Mouse (Mus musculus): ENCODE results near the gene 1700013F07Rik. TPM values are rescaled to one million over a fixed set of nuclear protein-coding genes. Genes with fewer than 3 reads are reported as not detected.

The 1700013F07Rik gene
- total RNA-seq, 2 experiments from 2014 or later, result 2.4 to 2.5 TPM

- TF ChIP-seq CTCF (IDR thresholded peaks at IDR 0.05), result no peak
- intact Hi-C loops (cut with DNase I), result no loop called here
- DNase-seq (ENCODE audit: extremely low spot score in 1 of 2, low spot score in 2 of 2), result no peak
- H3K27ac ChIP-seq, result no peak overlapping the region
- peak overlapping the region; percentile 93 for H3K4me3 ChIP-seq
Measured at GRCm38 (mm10) chr3:108572309-108573010, 38.5 kb downstream of the 1700013F07Rik start.

- DNase-seq (ENCODE audit: extremely low spot score in 1 of 2, low spot score in 2 of 2), result no peak
- no peak overlapping the region for H3K4me3 ChIP-seq
- TF ChIP-seq CTCF (IDR thresholded peaks at IDR 0.05), result no peak
- H3K27ac ChIP-seq, result no peak overlapping the region
- intact Hi-C loops (cut with DNase I), result no loop called here
Measured at GRCm38 (mm10) chr3:108574018-108574417, 40.1 kb downstream of the 1700013F07Rik start.

- DNase-seq (ENCODE audit: extremely low spot score in 1 of 2, low spot score in 2 of 2), result no peak
- TF ChIP-seq CTCF (IDR thresholded peaks at IDR 0.05), result no peak
- Histone ChIP-seq H3K27ac (no peak overlapping the region), H3K4me3 (no peak overlapping the region)
- intact Hi-C loops (cut with DNase I), result no loop called here
Measured at GRCm38 (mm10) chr3:108584580-108584979, 50.6 kb downstream of the 1700013F07Rik start.

GRCm38 (mm10) chr3:108588446-108588845, 54.5 kb downstream of the 1700013F07Rik start:
- DNase-seq (ENCODE audit: extremely low spot score in 1 of 2, low spot score in 2 of 2), result no peak
- Histone ChIP-seq H3K27ac (no peak overlapping the region), H3K4me3 (no peak overlapping the region)
- intact Hi-C loops (cut with DNase I), result no loop called here
- TF ChIP-seq CTCF (IDR thresholded peaks at IDR 0.05), result no peak

- DNase-seq (ENCODE audit: extremely low spot score in 1 of 2, low spot score in 2 of 2), result peak; percentile 96
- TF ChIP-seq CTCF (IDR thresholded peaks at IDR 0.05), result no peak; the same call in none of the 2 replicates
- peak within 1 kb of the TSS; percentile 55 for H3K4me3 ChIP-seq
- intact Hi-C loops (cut with DNase I), result no loop called here
- H3K27ac ChIP-seq, result peak within 1 kb of the TSS; percentile 98
Measured at GRCm38 (mm10) chr3:108590786-108591529, 57.0 kb downstream of the 1700013F07Rik start, which contains the start of gene Wdr47. Gene Wdr47, plus strand, starts transcription at chr3:108591279.

GRCm38 (mm10) chr3:108591530-108592522, 57.9 kb downstream of the 1700013F07Rik start:
- Histone ChIP-seq H3K4me3 (peak overlapping the region; percentile 55), H3K27ac (peak overlapping the region; percentile 98)
- no peak for TF ChIP-seq CTCF (IDR thresholded peaks at IDR 0.05)
- intact Hi-C loops (cut with DNase I), result no loop called here
- peak; percentile 17 to 23 for DNase-seq (ENCODE audit: extremely low spot score in 1 of 2, low spot score in 2 of 2)

Small RNAs within 50 kb of the gene (microRNA-seq; reads per million reads assigned to microRNA genes)
- gene Gm22860, result 0 reads per million in 2 experiments

Other genes starting within 250 kb of the 1700013F07Rik start
- gene Mybphl, start 169.2 kb upstream of the 1700013F07Rik start, total RNA-seq (2021), result 1 to 10 TPM in 1 of 2 experiments, not detected in 1; 1.0 TPM
- 10 to 100 TPM; 18.9 to 21.2 TPM for gene Psrc1, start 150.3 kb upstream of the 1700013F07Rik start, total RNA-seq (2021)
- 100 to 1,000 TPM; 163 to 185 TPM for gene Celsr2, start 118.6 kb upstream of the 1700013F07Rik start, total RNA-seq (2021)
- gene Sars, start 88.9 kb upstream of the 1700013F07Rik start, total RNA-seq (2021), result 100 to 1,000 TPM; 216 to 222 TPM
- gene 5330417C22Rik, start 2.4 kb downstream of the 1700013F07Rik start, total RNA-seq (2021), result 10 to 100 TPM; 33.5 to 35.2 TPM
- 10 to 100 TPM; 40.9 to 46.1 TPM for gene Tmem167b, start 28.3 kb downstream of the 1700013F07Rik start, total RNA-seq (2021)
- gene Taf13, start 37.5 kb downstream of the 1700013F07Rik start, total RNA-seq (2021), result 10 to 100 TPM; 24.9 to 25.0 TPM
- 100 to 1,000 TPM; 125 to 135 TPM for gene Wdr47, start 57.1 kb downstream of the 1700013F07Rik start, total RNA-seq (2021)
- gene Clcc1, start 119.8 kb downstream of the 1700013F07Rik start, total RNA-seq (2021), result 10 to 100 TPM; 28.6 to 35.6 TPM
- 10 to 100 TPM; 12.2 to 13.5 TPM for gene Gpsm2, start 188.2 kb downstream of the 1700013F07Rik start, total RNA-seq (2021)
- not detected for gene Aknad1, start 205.5 kb downstream of the 1700013F07Rik start, total RNA-seq (2021)